Mouse (Mus musculus) liver, embryonic 14.5 days (tissue): ENCODE measurements around the gene Shc1. TPM values are rescaled to one million over a fixed set of nuclear protein-coding genes. Genes with fewer than 3 reads are reported as not detected.

Experiments
- ATAC-seq: fragments of 200-750 bp; cut with Nextera tagmentation; 2 replicates; pipeline ENCODE4 v1.8.0; 2017; ENCODE audit warnings: moderate number of reproducible peaks, mild to moderate bottlenecking, moderate library complexity; ENCODE audit not compliant: insufficient read depth
- DNase-seq, 3 experiments: peaks; one replicate each; pipeline ENCODE4 v3.0.0-alpha.2; 2012 to 2013; ENCODE audit warnings: low read depth in 3 of 3, low spot score in 3 of 3
- H3K27ac ChIP-seq: fragments of 300-500 bp; sonication (generic); 2 replicates; pipeline ENCODE4 v1.5.1; 2014; ENCODE audit warnings: moderate library complexity, mild to moderate bottlenecking, control low read depth, inconsistent platforms
- H3K27me3 ChIP-seq: fragments of 300-500 bp; sonication (generic); 2 replicates; pipeline ENCODE4 v1.6.1; 2014; ENCODE audit warnings: mild to moderate bottlenecking, low read length, moderate library complexity; ENCODE audit not compliant: control insufficient read depth, insufficient read depth
- H3K36me3 ChIP-seq: fragments of 300-500 bp; sonication (generic); replicated peaks from 2 replicates; pipeline ENCODE4 v1.6.1; 2014; ENCODE audit warnings: low read depth; ENCODE audit not compliant: control insufficient read depth, insufficient read depth
- H3K4me1 ChIP-seq, 2 experiments: fragments of 200-500 bp in 1 of 2; fragments of 300-500 bp in 1 of 2; sonication (generic) in 1 of 2; replicated peaks; 2 replicates each; pipeline ENCODE4 v1.6.1; 2012 to 2014; ENCODE audit warnings: antibody characterized with exemption in 1 of 2, inconsistent platforms in 1 of 2, low read length in 1 of 2; ENCODE audit not compliant: control insufficient read depth in 2 of 2, insufficient read depth in 2 of 2
- H3K4me2 ChIP-seq: fragments of 300-500 bp; sonication (generic); 2 replicates; pipeline ENCODE4 v1.6.1; 2014; ENCODE audit warnings: low read depth, mild to moderate bottlenecking, control low read depth, moderate library complexity
- H3K4me3 ChIP-seq, 2 experiments: fragments of 200-500 bp in 1 of 2; fragments of 300-500 bp in 1 of 2; sonication (generic) in 1 of 2; 2 replicates each; pipeline ENCODE4 v1.5.1; 2012 to 2014; ENCODE audit warnings: low read depth in 2 of 2, low read length in 2 of 2, mild to moderate bottlenecking in 2 of 2, control low read depth in 1 of 2, inconsistent platforms in 1 of 2, moderate library complexity in 1 of 2; ENCODE audit not compliant: insufficient read depth in 1 of 2
- H3K9ac ChIP-seq: fragments of 300-500 bp; sonication (generic); replicated peaks from 2 replicates; pipeline ENCODE4 v1.6.1; 2014; ENCODE audit warnings: mild to moderate bottlenecking, control low read depth, moderate library complexity
- H3K9me3 ChIP-seq: fragments of 300-500 bp; sonication (generic); 2 replicates; pipeline ENCODE4 v1.6.1; 2016; ENCODE audit warnings: low read length, mixed read lengths; ENCODE audit not compliant: control insufficient read depth
- CTCF ChIP-seq: IDR thresholded peaks from 2 replicates; pipeline ENCODE4 v1.5.1; 2016; ENCODE audit warnings: antibody characterized with exemption, low read depth, control low read depth
- EP300 ChIP-seq: IDR thresholded peaks from 2 replicates; pipeline ENCODE4 v1.6.1; 2016; ENCODE audit warnings: antibody characterized with exemption, low read depth
- WGBS: fragments of 180-500 bp; shearing (Covaris S2); extraction: QIAGEN DNeasy Blood & Tissue Kit; methylation state at CpG from one replicate; pipeline ENCODE4 v1.1.7; 2014; ENCODE audit not compliant: insufficient replicate concordance; 5-methylcytosine and 5-hydroxymethylcytosine counted together
- polyA plus RNA-seq, 2 experiments: library from polyadenylated mRNA; depleted of rRNA in 1 of 2; stranded (reverse) in 1 of 2; unstranded in 1 of 2; fragments of >200 nt; fragmentation: Nextera tagmentation in 1 of 2; extraction: Ambion mirVana in 1 of 2; gene quantifications; 2 replicates each; pipeline versions ENCODE4 v1.2.1 to v1.2.3; 2012 to 2014

Shc1 gene
- polyA plus RNA-seq (2012; rRNA removed) (36.9 and 38.8 TPM in 2 replicates), polyA plus RNA-seq (2014; fragmentation: Nextera tagmentation; extraction: Ambion mirVana) (27.5 and 30.6 TPM in 2 replicates)

GRCm38 (mm10) chr3:89418170-89418860 lies at the start of gene Shc1, which contains the start of gene Cks1b:
Gene Shc1, plus strand, starts transcription at chr3:89418443.
Gene Cks1b, minus strand, starts transcription at chr3:89418383.
- ATAC-seq = peak; percentile 90
- peak within 1 kb of the TSS; percentile 71 for H3K4me2 ChIP-seq
- TF ChIP-seq EP300 (peak; percentile 25; the same call in 1 of the 2 replicates), CTCF (no peak)
- no peaks in the 10 kb centered on the region for H3K27me3 ChIP-seq
- no peaks in the 10 kb centered on the region for H3K9me3 ChIP-seq
- WGBS = under 1% methylated on average over 39 of the region's 39 CpGs
- peak within 1 kb of the TSS; percentile 92 for H3K27ac ChIP-seq
- peaks cover 33 to 44% of the 10 kb centered on the region in 2 experiments for H3K4me1 ChIP-seq
- H3K4me3 ChIP-seq = peak within 1 kb of the TSS; percentile 84 to 97
- H3K9ac ChIP-seq = peak within 1 kb of the TSS; percentile 91
- peaks cover 30% of the 10 kb centered on the region for H3K36me3 ChIP-seq
- peak; percentile 98 for DNase-seq

DNA sequence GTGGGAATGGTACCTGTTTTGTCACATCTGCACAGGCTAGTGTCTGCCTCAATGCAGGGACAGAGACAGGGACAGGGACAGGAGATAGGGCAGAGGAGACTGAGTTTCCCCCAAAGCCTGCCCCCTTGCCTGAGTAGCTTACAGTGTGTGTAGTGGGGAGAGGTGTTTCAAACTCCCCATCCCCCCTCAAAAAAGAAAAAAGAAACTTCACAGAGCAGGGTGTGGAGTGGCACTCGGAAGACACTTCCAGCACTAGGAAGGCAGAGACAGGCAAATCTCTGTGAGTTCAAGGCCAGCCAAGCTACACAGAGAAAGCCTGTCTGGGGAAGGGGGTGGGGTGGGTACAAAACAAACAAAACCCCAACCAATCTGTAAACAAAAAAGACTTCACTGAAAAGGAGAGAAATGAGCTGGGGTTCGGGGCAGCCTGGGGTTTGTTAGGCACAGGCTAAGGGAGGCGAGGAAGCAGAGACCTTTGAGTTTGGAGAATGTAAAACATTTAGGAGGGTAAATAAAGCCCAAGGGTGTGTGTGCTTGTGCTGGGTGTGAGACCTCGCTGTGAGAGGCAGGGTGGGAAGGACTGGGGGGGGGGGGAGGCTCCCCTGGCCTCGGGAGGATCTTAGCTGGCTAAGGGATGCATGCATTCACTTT lies 44.5 kb upstream of the Shc1 start:
- no peak for TF ChIP-seq EP300
- TF ChIP-seq CTCF = no peak
- H3K9ac ChIP-seq = no peak overlapping the region; the same call in 1 of the 2 replicates
- no peak overlapping the region for H3K4me3 ChIP-seq
- no peak for ATAC-seq
- H3K36me3 ChIP-seq = no peaks in the 10 kb centered on the region
- H3K9me3 ChIP-seq = no peaks in the 10 kb centered on the region
- H3K4me1 ChIP-seq = peaks cover 0 to 6% of the 10 kb centered on the region in 2 experiments; a peak in 2 of 4 replicates
- H3K4me2 ChIP-seq = no peak overlapping the region
- H3K27me3 ChIP-seq = no peaks in the 10 kb centered on the region
- no peak overlapping the region for H3K27ac ChIP-seq
- 32% methylated on average over 5 of the region's 5 CpGs for WGBS
- DNase-seq = no peak

GRCm38 (mm10) chr3:89377831-89378230 lies 40.4 kb upstream of the Shc1 start:
- H3K9ac ChIP-seq = no peak overlapping the region
- H3K27ac ChIP-seq = no peak overlapping the region
- WGBS = 71% methylated on average over 4 of the region's 4 CpGs
- DNase-seq = no peak
- no peaks in the 10 kb centered on the region for H3K27me3 ChIP-seq
- TF ChIP-seq EP300 = no peak
- no peak for TF ChIP-seq CTCF
- no peaks in the 10 kb centered on the region for H3K9me3 ChIP-seq
- no peak overlapping the region for H3K4me3 ChIP-seq
- no peak for ATAC-seq
- H3K4me2 ChIP-seq = no peak overlapping the region
- H3K4me1 ChIP-seq = peaks cover 2 to 6% of the 10 kb centered on the region in 2 experiments; a peak in 2 of 4 replicates
- no peaks in the 10 kb centered on the region for H3K36me3 ChIP-seq

DNA sequence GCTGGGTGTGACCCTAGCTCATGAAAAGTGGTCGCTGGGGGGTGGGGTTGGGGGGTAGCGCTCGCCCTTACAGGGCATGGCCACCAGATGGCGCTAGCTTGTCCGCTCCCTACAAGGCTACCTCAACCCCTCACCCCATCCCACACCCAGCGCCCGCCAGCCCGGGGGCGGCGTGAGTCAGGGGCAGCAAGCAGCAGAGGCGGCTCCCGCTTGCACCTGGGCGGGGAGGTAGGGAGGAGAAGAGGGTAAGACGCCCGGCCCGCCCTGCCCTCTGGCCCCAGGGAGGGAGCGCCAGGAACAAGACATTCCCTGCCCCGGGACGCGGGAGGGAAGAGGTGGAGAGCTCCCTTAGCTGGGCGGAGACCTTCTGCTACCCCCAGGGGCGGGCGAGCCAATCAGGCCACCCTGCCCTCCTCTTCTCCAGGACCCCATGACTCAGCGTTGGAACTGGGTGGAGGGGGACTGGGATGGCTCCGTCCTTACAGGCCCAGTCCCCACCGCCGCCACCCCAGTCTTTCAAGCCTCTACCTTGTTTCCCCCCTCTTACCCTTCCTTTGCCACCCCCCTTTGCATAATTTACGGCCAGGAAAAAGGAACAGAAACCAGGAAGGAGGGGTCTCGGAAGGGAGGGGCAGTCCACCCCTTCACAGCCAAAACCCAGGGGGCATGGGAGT lies 39.7 kb upstream of the Shc1 start:
- peaks cover 2 to 4% of the 10 kb centered on the region in 2 experiments; a peak in 2 of 4 replicates for H3K4me1 ChIP-seq
- 5% methylated on average over 29 of the region's 29 CpGs for WGBS
- no peak overlapping the region for H3K27ac ChIP-seq
- no peak for TF ChIP-seq EP300
- TF ChIP-seq CTCF = peak; percentile 92
- H3K9me3 ChIP-seq = no peaks in the 10 kb centered on the region
- DNase-seq (no peak), ATAC-seq (peak; percentile 69)
- no peaks in the 10 kb centered on the region for H3K27me3 ChIP-seq
- no peaks in the 10 kb centered on the region for H3K36me3 ChIP-seq
- H3K4me3 ChIP-seq = peak overlapping the region; percentile 39 to 41; a peak in 3 of 4 replicates
- peak overlapping the region; percentile 51 for H3K4me2 ChIP-seq
- no peak overlapping the region for H3K9ac ChIP-seq
